13 mouse cellular contexts compared by ENCODE assay signal in the genomic region with DNA sequence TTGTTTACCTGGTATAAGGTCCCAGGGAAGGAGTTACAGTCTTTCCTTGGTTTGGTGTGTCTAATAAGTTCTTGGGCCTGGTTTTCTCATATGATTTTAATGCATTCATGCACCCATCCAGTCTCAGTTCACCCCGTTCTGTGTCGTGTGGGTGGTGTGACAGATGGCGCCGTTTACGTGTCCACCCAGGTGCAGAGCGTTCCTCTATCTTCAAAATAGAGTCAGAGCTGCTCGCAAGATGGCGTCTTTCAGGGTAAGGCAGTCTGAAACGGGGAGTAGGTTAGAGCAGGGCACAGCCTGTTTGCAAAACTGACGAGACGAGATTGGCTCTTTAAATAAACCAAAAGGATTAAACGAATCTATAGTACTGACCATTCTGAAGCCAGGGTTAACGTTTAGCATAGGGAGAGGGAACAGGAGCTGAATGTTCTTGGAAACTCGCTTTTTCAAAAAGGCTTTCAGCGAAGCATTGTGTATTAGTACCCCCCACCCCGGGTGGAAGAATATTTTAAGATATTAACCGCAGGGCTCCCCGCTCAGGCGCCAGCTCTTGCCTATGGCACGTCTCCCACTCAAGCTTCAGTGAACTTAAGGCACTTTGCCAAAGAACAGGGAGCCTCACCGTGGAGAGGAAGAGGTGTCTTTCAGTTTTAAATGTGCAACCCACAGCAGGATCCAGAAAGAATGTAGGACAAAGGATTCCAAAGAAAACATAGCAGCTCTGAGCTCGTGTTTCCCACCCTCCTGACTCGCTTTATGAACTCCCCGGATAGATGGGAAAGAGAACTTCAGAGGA.
DNase-seq lines count a peak whose midpoint lies in the region; ATAC-seq and TF ChIP-seq lines count a peak whose summit lies in the region.
"Had no signal": no experiment of that assay in that cellular context is flagged by ENCODE, and none has a peak within 500 bp of the region (broad histone marks: within the 10 kb centered on the region; RNA-seq: fewer than 3 reads in every experiment).

No protein-coding gene starts in this region.

- H3K9ac ChIP-seq in forebrain, postnatal 0 days: no peak overlapping the region
- H3K9ac ChIP-seq in forebrain, embryonic 13.5 days: no peak overlapping the region
- no peak overlapping the region for H3K9ac ChIP-seq in limb, embryonic 15.5 days
- H3K9ac ChIP-seq: embryonic facial prominence, embryonic 15.5 days; lung, embryonic 15.5 days; stomach, embryonic 15.5 days had no signal

- intact Hi-C loops in left cerebral cortex, postnatal 25 days (cut with DNase I): loop anchor here (1.0 to 2.0 kb wide), 2 partner anchors 91 to 207 kb away; no protein-coding TSS in a partner anchor

- 60% methylated on average over 24 of the region's 24 CpGs for WGBS in forebrain, postnatal 0 days
- WGBS in forebrain, embryonic 13.5 days: 76% methylated on average over 24 of the region's 24 CpGs
- 77% methylated on average over 24 of the region's 24 CpGs for WGBS in limb, embryonic 15.5 days
- 91% methylated on average over 24 of the region's 24 CpGs for WGBS in limb, embryonic 10.5 days

- H3K27ac ChIP-seq in forebrain, postnatal 0 days (ENCODE audit: low read depth, low read length): no peak overlapping the region
- no peak overlapping the region for H3K27ac ChIP-seq in forebrain, embryonic 13.5 days
- peak overlapping the region; percentile 18; the same call in 1 of the 2 replicates for H3K27ac ChIP-seq in limb, embryonic 15.5 days
- no peak overlapping the region for H3K27ac ChIP-seq in limb, embryonic 10.5 days
- H3K27ac ChIP-seq: lung, embryonic 15.5 days; stomach, embryonic 15.5 days had no signal

- peak; percentile 5; the same call in 1 of the 2 replicates for ATAC-seq in forebrain, postnatal 0 days
- no peak for ATAC-seq in forebrain, embryonic 13.5 days
- no peak for ATAC-seq in limb, embryonic 15.5 days (ENCODE audit: insufficient number of reproducible peaks, low FRiP score, low TSS enrichment, low read depth)

- H3K4me1 ChIP-seq in forebrain, postnatal 0 days (ENCODE audit: insufficient read depth): no peaks in the 10 kb centered on the region
- no peaks in the 10 kb centered on the region for H3K4me1 ChIP-seq in forebrain, embryonic 13.5 days
- no peaks in the 10 kb centered on the region for H3K4me1 ChIP-seq in limb, embryonic 15.5 days
- no peaks in the 10 kb centered on the region for H3K4me1 ChIP-seq in limb, embryonic 10.5 days
- H3K4me1 ChIP-seq: embryonic facial prominence, embryonic 15.5 days; lung, embryonic 15.5 days; stomach, embryonic 15.5 days had no signal

- no peak overlapping the region for H3K4me3 ChIP-seq in forebrain, postnatal 0 days (ENCODE audit: low read depth, low read length)
- H3K4me3 ChIP-seq in forebrain, embryonic 13.5 days: no peak overlapping the region
- H3K4me3 ChIP-seq in limb, embryonic 15.5 days: no peak overlapping the region
- H3K4me3 ChIP-seq in limb, embryonic 10.5 days: no peak overlapping the region
- H3K4me3 ChIP-seq: embryonic facial prominence, embryonic 15.5 days; lung, embryonic 15.5 days; stomach, embryonic 15.5 days had no signal

- no peaks in the 10 kb centered on the region for H3K27me3 ChIP-seq in forebrain, postnatal 0 days (ENCODE audit: insufficient read depth, low read length)
- no peaks in the 10 kb centered on the region for H3K27me3 ChIP-seq in forebrain, embryonic 13.5 days
- H3K27me3 ChIP-seq in limb, embryonic 15.5 days: no peaks in the 10 kb centered on the region
- no peaks in the 10 kb centered on the region for H3K27me3 ChIP-seq in limb, embryonic 10.5 days (ENCODE audit: low read depth, poor library complexity, severe bottlenecking)
- H3K27me3 ChIP-seq: embryonic facial prominence, embryonic 15.5 days; lung, embryonic 15.5 days; stomach, embryonic 15.5 days had no signal

- no peaks in the 10 kb centered on the region for H3K36me3 ChIP-seq in forebrain, postnatal 0 days (ENCODE audit: insufficient read depth)
- no peaks in the 10 kb centered on the region for H3K36me3 ChIP-seq in forebrain, embryonic 13.5 days (ENCODE audit: poor library complexity, severe bottlenecking)
- H3K36me3 ChIP-seq in limb, embryonic 15.5 days: no peaks in the 10 kb centered on the region
- no peaks in the 10 kb centered on the region for H3K36me3 ChIP-seq in limb, embryonic 10.5 days
- H3K36me3 ChIP-seq: embryonic facial prominence, embryonic 15.5 days; lung, embryonic 15.5 days; stomach, embryonic 15.5 days had no signal

- H3K9me3 ChIP-seq in forebrain, postnatal 0 days (ENCODE audit: low read length): no peaks in the 10 kb centered on the region
- no peaks in the 10 kb centered on the region for H3K9me3 ChIP-seq in forebrain, embryonic 13.5 days (replicated peaks)
- H3K9me3 ChIP-seq in limb, embryonic 15.5 days: no peaks in the 10 kb centered on the region
- H3K9me3 ChIP-seq in limb, embryonic 10.5 days (replicated peaks): no peaks in the 10 kb centered on the region
- H3K9me3 ChIP-seq: embryonic facial prominence, embryonic 15.5 days; lung, embryonic 15.5 days; stomach, embryonic 15.5 days had no signal

- DNase-seq in forebrain, postnatal 0 days: no peak
- DNase-seq in limb, embryonic 10.5 days (ENCODE audit: low spot score): no peak
- DNase-seq in cerebellum, postnatal 14 days: peak; percentile 66 to 81
- peak; percentile 14 to 69 for DNase-seq in left cerebral cortex, postnatal 25 days (ENCODE audit: low spot score in 2 of 2)
- no peak for DNase-seq in urinary bladder, adult 2 months (ENCODE audit: low spot score)
- DNase-seq in lung, postnatal 14 days: no peak
- DNase-seq: gastrocnemius, postnatal 36 days; layer of hippocampus, postnatal 36 days had no signal

- TF ChIP-seq CTCF in forebrain, postnatal 0 days (IDR thresholded peaks at IDR 0.05; ENCODE audit: low read depth): no peak

- H3K4me2 ChIP-seq in forebrain, postnatal 0 days (ENCODE audit: low read depth): no peak overlapping the region
- H3K4me2 ChIP-seq in forebrain, embryonic 13.5 days: no peak overlapping the region
- H3K4me2 ChIP-seq in limb, embryonic 15.5 days: no peak overlapping the region
- H3K4me2 ChIP-seq: embryonic facial prominence, embryonic 15.5 days; lung, embryonic 15.5 days; stomach, embryonic 15.5 days had no signal

Comparison
In these comparisons a context has a peak if more than half of its experiments do, and no peak if none do; other contexts are left out.
1. DNase-seq: peak in cerebellum, postnatal 14 days (2 of 2) and left cerebral cortex, postnatal 25 days (2 of 2); none in forebrain, postnatal 0 days (single experiment), limb, embryonic 10.5 days (single experiment), urinary bladder, adult 2 months (single experiment) and lung, postnatal 14 days (single experiment).